Mouse (Mus musculus): Measurements from ENCODE around the gene Mrtfb.
"Not testable (repeated sequence)": the region's sequence is repeated elsewhere in the genome, so short reads cannot be mapped to it uniquely, and the experiment has no call there.

The Mrtfb gene

GRCm38 (mm10) chr16:13276709-13277399, 20.6 kb downstream of the Mrtfb start:
- no peak for DNase-seq

- not testable (repeated sequence) for DNase-seq
These were observed 30.1 kb downstream of the Mrtfb start for GRCm38 (mm10) chr16:13286425-13286824.

GRCm38 (mm10) chr16:13297860-13298259, 41.6 kb downstream of the Mrtfb start:
- DNase-seq, result no peak

GRCm38 (mm10) chr16:13298991-13299390, 42.7 kb downstream of the Mrtfb start:
- no peak for DNase-seq

- DNase-seq, result no peak
These were observed 49.9 kb downstream of the Mrtfb start for GRCm38 (mm10) chr16:13306065-13306695.

GRCm38 (mm10) chr16:13310096-13310683, 53.9 kb downstream of the Mrtfb start:
- no peak for DNase-seq

- peak; percentile 20 for DNase-seq
These were observed 55.1 kb downstream of the Mrtfb start for GRCm38 (mm10) chr16:13311374-13311773.

- DNase-seq, result no peak
These were observed 56.9 kb downstream of the Mrtfb start for GRCm38 (mm10) chr16:13313096-13313719.

GRCm38 (mm10) chr16:13323751-13324150, 67.5 kb downstream of the Mrtfb start:
- no peak for DNase-seq

- DNase-seq, result no peak
These were observed 70.3 kb downstream of the Mrtfb start for GRCm38 (mm10) chr16:13326622-13327021.

GRCm38 (mm10) chr16:13328646-13329045, 72.4 kb downstream of the Mrtfb start:
- DNase-seq, result no peak

GRCm38 (mm10) chr16:13329640-13330039, 73.4 kb downstream of the Mrtfb start:
- no peak for DNase-seq

- peak; percentile 45 for DNase-seq
These were observed 74.0 kb downstream of the Mrtfb start for GRCm38 (mm10) chr16:13330221-13330659.

GRCm38 (mm10) chr16:13331898-13332297, 75.6 kb downstream of the Mrtfb start:
- no peak for DNase-seq

GRCm38 (mm10) chr16:13332536-13332935, 76.3 kb downstream of the Mrtfb start:
- no peak for DNase-seq

GRCm38 (mm10) chr16:13333781-13334341, 77.6 kb downstream of the Mrtfb start:
- no peak for DNase-seq

GRCm38 (mm10) chr16:13336503-13337230, 80.4 kb downstream of the Mrtfb start:
- no peak for DNase-seq

- DNase-seq, result no peak
These were observed 81.8 kb downstream of the Mrtfb start for GRCm38 (mm10) chr16:13338094-13338493.

- DNase-seq, result no peak
These were observed 83.2 kb downstream of the Mrtfb start for GRCm38 (mm10) chr16:13339433-13339832.

- DNase-seq, result not testable (repeated sequence)
These were observed 89.5 kb downstream of the Mrtfb start for GRCm38 (mm10) chr16:13345822-13346221.

GRCm38 (mm10) chr16:13350729-13351128, 94.4 kb downstream of the Mrtfb start:
- DNase-seq, result no peak

GRCm38 (mm10) chr16:13351268-13351667, 95.0 kb downstream of the Mrtfb start:
- DNase-seq, result peak; percentile 45

GRCm38 (mm10) chr16:13353927-13354326, 97.6 kb downstream of the Mrtfb start:
- no peak for DNase-seq
